Mouse (Mus musculus) c-Kit-positive CD71-positive TER-119-positive erythroid progenitor cells, embryonic 14.5 days (primary cell): ENCODE results near the gene Zbtb8b.
"Not testable (repeated sequence)": the region's sequence is repeated elsewhere in the genome, so short reads cannot be mapped to it uniquely, and the experiment has no call there.

Experiments used
- DNase-seq: peaks from one replicate; pipeline ENCODE4 v3.0.0-alpha.2; 2013; ENCODE audit warnings: low spot score

The Zbtb8b gene

GRCm38 (mm10) chr4:129440340-129441063 is at the start of gene Zbtb8b:
Gene Zbtb8b, minus strand, starts transcription at chr4:129440853.
- DNase-seq: no peak

- no peak for DNase-seq
These were observed 40.4 kb upstream of the Zbtb8b start for GRCm38 (mm10) chr4:129481090-129481489.

DNA sequence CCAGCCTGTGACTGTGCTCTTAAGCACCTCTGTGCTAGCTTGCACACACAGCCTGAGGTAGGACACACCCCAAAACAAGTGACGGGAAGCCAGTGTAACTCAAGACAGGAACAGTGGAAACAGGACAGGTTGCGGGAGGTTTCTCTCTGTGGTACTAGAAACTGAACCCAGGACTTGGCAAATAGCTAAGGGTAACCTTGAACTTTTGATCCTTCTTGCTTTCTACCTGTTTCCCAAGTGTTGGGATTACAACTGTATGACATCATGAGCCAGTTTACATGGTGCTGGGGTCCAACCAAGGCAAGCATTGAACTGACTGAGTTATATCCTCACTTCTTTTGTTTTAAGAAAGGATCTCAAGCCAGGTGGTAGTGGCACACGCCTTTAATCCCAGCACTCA is 39.2 kb upstream of the Zbtb8b start:
- DNase-seq: no peak

DNA sequence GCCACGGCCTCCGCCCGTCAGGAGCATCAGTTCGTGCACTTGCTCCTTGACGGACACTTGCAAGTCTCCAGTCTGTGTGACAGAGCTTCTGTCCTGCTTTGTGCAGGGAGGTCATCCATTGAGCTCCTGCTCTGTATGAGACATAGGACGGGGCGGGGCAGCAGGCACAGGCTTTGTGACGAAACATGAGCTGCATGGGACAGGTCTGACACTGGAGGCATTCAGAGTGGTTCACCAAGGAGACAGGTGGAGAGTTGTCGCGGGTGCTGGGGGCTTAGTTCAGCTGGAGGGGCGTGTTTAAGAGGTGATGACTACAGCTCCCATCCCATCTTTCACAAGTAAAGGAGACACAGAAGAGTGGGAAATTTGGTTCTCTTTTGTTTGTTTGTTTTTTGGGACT is 35.4 kb upstream of the Zbtb8b start:
- no peak for DNase-seq

DNA sequence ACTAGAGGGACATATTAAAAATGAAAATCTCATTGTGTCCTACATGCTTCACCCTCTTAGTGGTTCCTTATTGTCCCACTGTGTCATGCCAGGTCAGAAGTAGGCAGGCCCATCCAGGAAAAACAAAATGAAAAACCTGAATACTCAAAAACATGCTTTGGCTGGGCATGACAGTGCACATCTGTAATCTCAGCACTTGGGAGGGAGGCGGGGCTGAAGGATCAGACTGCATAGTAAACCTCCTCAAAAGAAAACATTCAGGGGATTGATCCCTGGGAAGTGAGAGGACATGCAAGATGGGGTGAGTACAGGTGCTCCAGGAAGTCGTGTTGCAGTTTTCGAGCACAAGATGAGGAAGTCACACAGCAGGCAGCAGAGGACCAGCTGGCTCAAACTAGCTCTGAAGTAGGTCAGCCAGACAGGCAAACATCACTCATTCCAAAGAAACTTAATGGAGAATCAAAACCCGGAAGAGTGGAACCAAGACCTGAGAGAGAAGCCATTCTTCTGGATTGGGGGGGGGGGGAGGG is 23.7 kb upstream of the Zbtb8b start:
- DNase-seq: peak; percentile 56

DNA sequence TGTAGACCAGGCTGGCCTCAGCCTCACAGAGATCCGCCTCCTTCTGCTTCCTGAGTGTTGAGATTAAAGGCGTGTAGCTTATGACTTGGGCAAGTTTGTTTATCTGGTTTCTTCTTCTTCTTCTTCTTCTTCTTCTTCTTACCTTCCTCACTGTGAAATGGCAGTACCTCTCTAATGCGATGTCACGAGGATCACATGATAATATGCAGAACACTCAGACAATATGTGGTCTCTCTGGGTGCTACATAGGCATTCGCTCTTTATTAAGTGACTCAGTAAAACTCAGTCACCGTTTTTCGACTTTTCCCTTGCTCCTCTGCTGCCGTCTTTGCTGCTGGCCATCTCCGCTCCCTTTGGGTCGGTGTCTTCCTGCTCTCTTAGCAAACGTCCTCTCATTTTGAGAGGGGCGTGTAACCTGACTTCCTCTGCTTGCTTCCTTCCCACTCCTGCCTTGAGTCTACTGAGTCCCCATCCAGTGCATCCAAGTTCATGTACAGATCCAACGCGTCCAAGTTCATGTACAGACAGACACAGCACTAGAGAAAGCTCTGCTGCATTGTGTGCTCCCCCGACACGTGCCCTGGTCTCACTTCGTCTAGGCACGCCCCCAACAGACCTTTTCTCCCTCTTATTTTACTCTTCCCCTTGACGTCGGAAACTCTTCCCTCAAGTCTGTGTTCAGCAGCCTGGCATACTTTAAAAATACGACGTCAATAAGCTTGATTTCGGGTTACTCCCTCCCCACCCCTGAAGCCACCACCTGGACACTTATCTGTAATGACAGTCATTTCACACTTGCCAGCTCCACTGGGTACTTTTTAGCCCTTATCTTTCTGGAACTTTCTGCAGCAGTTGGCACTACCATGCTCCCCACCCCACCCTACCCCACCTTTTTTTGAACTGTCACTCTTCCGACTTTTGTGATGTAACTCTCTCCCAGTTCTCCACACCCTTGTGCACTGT is 22.7 kb upstream of the Zbtb8b start:
- DNase-seq: peak; percentile 85

GRCm38 (mm10) chr4:129462118-129462517 is 21.5 kb upstream of the Zbtb8b start:
- peak; percentile 19 for DNase-seq

GRCm38 (mm10) chr4:129461183-129461960 is 20.7 kb upstream of the Zbtb8b start, which contains the start of gene Bsdc1:
Gene Bsdc1, plus strand, starts transcription at chr4:129461581.
- DNase-seq: peak; percentile 100

- no peak for DNase-seq
These were observed 20.2 kb upstream of the Zbtb8b start for GRCm38 (mm10) chr4:129460827-129461182.

DNA sequence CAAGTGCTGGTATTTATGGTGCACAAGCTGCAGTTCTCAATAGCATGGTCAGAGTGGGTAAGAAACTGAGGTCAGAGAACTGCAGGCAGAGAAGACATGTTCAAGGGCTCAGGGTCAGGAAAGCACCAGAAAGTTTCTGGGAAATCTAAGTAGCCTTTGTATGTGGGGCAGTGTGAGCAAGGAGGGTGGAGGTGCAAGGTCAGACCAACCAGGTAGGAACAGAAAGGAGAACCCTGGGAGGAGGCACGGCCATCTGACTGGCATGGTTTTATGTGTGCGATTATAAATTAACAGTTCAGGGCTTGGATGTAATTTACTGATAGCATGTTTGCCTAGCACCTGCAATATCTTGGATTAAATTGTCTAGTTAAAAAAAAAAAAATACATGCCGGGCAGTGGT is 19.1 kb upstream of the Zbtb8b start:
- no peak for DNase-seq

GRCm38 (mm10) chr4:129457311-129457710 is 16.7 kb upstream of the Zbtb8b start:
- not testable (repeated sequence) for DNase-seq

GRCm38 (mm10) chr4:129456126-129456525 is 15.5 kb upstream of the Zbtb8b start:
- no peak for DNase-seq

DNA sequence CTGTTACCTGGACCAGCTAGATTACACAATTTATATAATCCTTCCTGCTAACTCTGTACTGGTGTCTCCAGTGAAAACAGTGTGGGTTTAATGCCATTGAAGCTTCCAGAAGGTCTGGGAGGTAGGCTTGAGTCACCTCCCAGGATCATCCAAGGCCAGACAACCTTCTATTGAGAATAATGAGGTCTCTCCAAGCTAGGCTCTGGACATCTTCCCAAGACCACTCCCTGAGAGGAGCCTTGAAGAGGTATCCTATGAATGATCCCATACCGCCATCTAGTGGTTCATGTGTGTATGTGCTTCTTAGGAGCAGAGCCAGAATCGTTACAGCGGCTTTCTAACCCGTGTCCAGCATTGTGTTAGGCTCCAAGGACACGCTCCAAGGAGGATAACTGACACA is 14.6 kb upstream of the Zbtb8b start:
- peak; percentile 80 for DNase-seq

DNA sequence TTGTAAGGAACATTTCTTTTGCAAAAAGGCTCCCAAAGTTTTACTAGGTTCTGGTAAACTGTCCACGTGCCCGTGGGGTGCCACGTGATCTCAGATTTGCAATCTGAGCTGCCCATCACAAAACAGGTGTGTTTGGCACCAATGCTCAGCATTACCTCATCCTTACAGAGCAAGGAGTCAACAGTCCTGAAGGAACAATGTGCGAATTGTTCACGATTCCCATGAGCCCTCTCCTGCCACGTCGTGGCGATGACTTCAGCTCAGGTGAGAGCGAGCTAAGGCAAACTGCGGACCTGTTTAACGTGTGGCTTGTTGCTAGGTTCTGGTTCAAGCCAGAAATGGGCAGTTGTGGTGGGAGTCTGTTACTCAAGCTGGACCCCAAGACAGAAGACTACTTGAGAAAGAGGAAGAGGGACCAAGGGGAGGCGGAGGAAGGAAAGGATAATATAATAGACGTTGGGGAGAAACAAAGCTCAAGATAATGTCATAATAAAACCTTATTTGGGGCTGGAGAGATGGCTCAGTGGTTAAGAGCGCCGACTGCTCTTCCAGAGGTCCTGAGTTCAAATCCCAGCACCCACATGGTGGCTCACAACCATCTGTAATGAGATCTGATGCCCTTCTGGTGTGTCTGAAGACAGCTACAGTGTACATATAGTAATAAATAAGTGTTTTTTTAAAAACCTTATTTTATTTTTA is 11.0 kb upstream of the Zbtb8b start:
- DNase-seq: no peak

GRCm38 (mm10) chr4:129450851-129451250 is 10.2 kb upstream of the Zbtb8b start:
- DNase-seq: no peak

GRCm38 (mm10) chr4:129448713-129449112 is 8.1 kb upstream of the Zbtb8b start:
- no peak for DNase-seq

DNA sequence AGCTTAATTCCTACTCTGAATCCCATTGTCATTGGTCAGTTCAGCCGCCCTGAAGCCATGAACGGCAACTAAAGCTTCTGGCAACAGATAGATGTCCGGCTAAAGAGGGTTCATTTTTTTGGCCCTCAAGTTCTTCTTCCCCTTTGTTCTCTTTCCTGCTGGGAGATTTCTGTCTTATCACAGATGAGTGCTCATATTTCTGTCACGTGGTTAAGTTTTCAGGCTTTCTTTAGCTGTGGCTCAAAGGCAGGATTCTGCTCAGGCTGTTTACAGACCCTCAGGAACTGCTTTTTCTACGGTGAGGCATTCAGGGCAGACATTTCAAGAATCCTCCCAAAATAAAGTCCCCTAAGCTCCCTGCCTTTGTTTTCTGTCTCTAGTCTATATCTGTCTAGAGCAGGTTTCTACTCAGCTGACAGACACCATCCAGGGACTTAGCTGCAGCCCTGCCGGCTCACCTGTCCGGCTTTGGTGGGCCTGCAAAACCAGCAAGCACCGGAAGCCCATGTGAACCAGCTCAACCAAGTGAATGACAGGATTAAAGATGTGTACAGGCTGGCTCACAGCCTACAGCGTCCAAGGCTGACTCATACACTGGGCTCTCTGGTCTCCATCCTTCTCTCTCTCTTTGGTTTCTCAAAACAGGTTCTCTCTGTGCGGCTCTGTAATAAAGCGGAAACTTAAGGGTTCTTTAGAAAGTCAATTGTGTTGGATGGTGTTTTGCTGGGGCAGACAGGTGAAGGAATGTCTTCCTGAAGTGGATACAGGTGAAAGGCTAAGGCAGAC is 7.3 kb upstream of the Zbtb8b start:
- DNase-seq: no peak

DNA sequence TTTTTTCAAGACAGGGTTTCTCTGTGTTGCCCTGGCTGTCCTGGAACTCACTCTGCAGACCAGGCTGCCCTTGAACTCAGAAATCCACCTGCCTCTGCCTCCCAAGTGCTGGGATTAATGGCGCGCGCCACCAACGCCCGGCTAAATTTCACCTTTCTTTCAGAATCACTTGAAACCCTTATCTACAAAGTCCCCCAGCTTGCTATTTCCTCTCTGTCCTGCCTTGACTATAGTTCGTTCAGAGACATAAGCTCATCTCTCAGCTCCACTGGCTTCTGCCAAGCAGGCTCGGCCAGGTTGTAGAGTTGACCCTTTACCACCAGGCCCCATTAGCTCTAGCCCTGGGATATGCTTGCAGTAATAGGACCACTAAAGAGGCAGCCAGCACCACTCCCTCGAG is 6.7 kb upstream of the Zbtb8b start:
- DNase-seq: no peak

DNA sequence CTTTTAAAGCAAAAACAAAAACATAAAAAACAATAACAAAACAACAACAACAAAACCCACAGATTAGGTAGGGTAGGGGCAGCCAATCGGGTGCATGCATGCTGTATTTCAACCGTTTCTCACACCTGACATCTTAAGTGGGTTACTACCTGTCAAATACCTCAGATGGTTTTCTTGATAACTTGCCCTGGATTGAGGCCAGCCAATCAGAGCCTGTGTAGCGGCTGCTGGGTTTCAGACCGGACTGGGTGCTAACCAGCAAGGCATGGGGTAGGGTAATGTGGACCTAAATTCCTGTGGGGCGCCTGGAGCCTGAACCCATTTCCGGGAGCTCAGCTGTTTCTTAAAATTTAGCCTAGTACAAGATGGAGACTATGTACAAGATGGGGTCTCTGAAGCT is 492 bp upstream of the Zbtb8b start:
- DNase-seq: no peak

GRCm38 (mm10) chr4:129418321-129418720 is 22.3 kb downstream of the Zbtb8b start:
- DNase-seq: no peak

GRCm38 (mm10) chr4:129416478-129416877 is 24.2 kb downstream of the Zbtb8b start:
- peak; percentile 51 for DNase-seq
